In the genomic region with DNA sequence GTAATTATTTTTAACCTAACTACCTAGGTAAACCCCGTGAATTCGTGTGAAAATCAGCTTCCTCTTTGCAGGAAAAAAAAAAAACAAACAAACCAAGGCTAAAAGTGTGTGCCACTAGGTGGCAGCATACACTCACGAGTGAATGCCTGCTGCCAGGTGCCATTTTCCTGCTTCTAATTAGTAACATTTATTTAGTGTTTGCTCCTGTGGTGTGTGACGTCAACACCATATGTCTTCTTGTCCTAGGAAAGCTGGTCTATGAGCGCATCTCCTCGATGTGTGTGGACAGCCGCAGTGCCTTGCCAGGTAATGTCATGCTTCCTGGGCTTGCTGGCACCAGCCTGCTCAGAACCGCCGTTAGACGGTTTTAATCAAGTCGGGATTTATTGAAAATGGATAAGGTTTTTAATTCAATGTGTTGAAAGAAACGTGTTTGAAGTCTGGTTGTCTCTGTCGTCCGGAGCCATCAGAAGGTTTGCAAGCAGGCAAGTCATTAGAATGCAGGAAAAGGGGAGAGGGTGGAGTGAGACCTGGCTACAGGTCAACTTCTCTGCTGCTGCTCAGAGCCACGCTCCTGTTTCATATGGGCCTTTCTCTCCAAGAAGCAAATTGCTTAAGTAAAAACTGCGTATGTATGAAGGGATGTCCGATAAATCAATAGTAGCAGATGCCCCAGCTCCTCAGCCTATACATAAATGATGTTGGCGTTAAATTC, we compare ENCODE assay signal across 9 mouse cellular contexts. TPM values are rescaled to one million over a fixed set of nuclear protein-coding genes. Genes with fewer than 3 reads are reported as not detected.
DNase-seq lines count a peak whose midpoint lies in the region; ATAC-seq lines count a peak whose summit lies in the region.
"Had no signal": no experiment of that assay in that cellular context is flagged by ENCODE, and none has a peak within 500 bp of the region (broad histone marks: within the 10 kb centered on the region; RNA-seq: fewer than 3 reads in every experiment).

No protein-coding gene starts in this region.

- 60% methylated on average over 18 of the region's 18 CpGs for WGBS in kidney, embryonic 16.5 days
- WGBS in hindbrain, embryonic 13.5 days: 51% methylated on average over 18 of the region's 18 CpGs
- WGBS in midbrain, embryonic 11.5 days: 67% methylated on average over 18 of the region's 18 CpGs

- H3K9ac ChIP-seq in kidney, embryonic 16.5 days (replicated peaks; ENCODE audit: low read length): no peak overlapping the region
- H3K9ac ChIP-seq in hindbrain, embryonic 13.5 days: no peak overlapping the region
- no peak overlapping the region; the same call in 1 of the 2 replicates for H3K9ac ChIP-seq in midbrain, embryonic 11.5 days (ENCODE audit: low read length)
- H3K9ac ChIP-seq: embryonic facial prominence, embryonic 12.5 days had no signal

- no peaks in the 10 kb centered on the region for H3K9me3 ChIP-seq in kidney, embryonic 16.5 days (ENCODE audit: low read length)
- H3K9me3 ChIP-seq in hindbrain, embryonic 13.5 days: no peaks in the 10 kb centered on the region
- H3K9me3 ChIP-seq in midbrain, embryonic 11.5 days (ENCODE audit: control insufficient read depth, low read length): no peaks in the 10 kb centered on the region
- H3K9me3 ChIP-seq: embryonic facial prominence, embryonic 12.5 days had no signal

- peaks cover 6% of the 10 kb centered on the region; the same call in 1 of the 2 replicates for H3K36me3 ChIP-seq in kidney, embryonic 16.5 days (ENCODE audit: insufficient read depth, low read length)
- peaks cover 63% of the 10 kb centered on the region for H3K36me3 ChIP-seq in hindbrain, embryonic 13.5 days
- peaks cover 1% of the 10 kb centered on the region; the same call in 1 of the 2 replicates for H3K36me3 ChIP-seq in midbrain, embryonic 11.5 days (ENCODE audit: control insufficient read depth, insufficient read depth, low read length)

- peak; percentile 69 for DNase-seq in kidney, adult 18-20 months
- DNase-seq in brain, adult 2 months (ENCODE audit: low read depth, low spot score): peak; percentile 99
- DNase-seq in left cerebral cortex, adult 11 months (ENCODE audit: low spot score): peak; percentile 32
- peak; percentile 94 for DNase-seq in midbrain, embryonic 11.5 days (ENCODE audit: low spot score, missing footprints)
- DNase-seq in skeletal muscle tissue, adult 2 months (ENCODE audit: low read depth, low spot score): peak; percentile 35

- H3K27ac ChIP-seq in kidney, embryonic 16.5 days (ENCODE audit: low read length): no peak overlapping the region; the same call in 1 of the 2 replicates
- peak overlapping the region; percentile 30; the same call in 1 of the 2 replicates for H3K27ac ChIP-seq in hindbrain, embryonic 13.5 days
- no peak overlapping the region for H3K27ac ChIP-seq in midbrain, embryonic 11.5 days (ENCODE audit: low read depth, low read length)
- H3K27ac ChIP-seq: embryonic facial prominence, embryonic 12.5 days had no signal

- ATAC-seq in kidney, embryonic 16.5 days (ENCODE audit: low FRiP score, low TSS enrichment): no peak
- peak; percentile 65 for ATAC-seq in erythroid progenitor cell, adult 5-6 weeks (replicated peaks; ENCODE audit: low FRiP score, poor library complexity, severe bottlenecking)
- ATAC-seq in hindbrain, embryonic 13.5 days (ENCODE audit: low FRiP score): peak; percentile 63
- peak; percentile 48; the same call in 1 of the 2 replicates for ATAC-seq in midbrain, embryonic 11.5 days (ENCODE audit: low FRiP score)

- H3K4me3 ChIP-seq in kidney, embryonic 16.5 days (ENCODE audit: low read length): no peak overlapping the region
- no peak overlapping the region for H3K4me3 ChIP-seq in hindbrain, embryonic 13.5 days
- no peak overlapping the region for H3K4me3 ChIP-seq in midbrain, embryonic 11.5 days (ENCODE audit: low read depth, low read length)
- H3K4me3 ChIP-seq: embryonic facial prominence, embryonic 12.5 days had no signal

- no peaks in the 10 kb centered on the region for H3K27me3 ChIP-seq in kidney, embryonic 16.5 days (ENCODE audit: insufficient read depth, low read length)
- no peaks in the 10 kb centered on the region for H3K27me3 ChIP-seq in hindbrain, embryonic 13.5 days
- no peaks in the 10 kb centered on the region for H3K27me3 ChIP-seq in midbrain, embryonic 11.5 days (ENCODE audit: control insufficient read depth, insufficient read depth, low read length)
- H3K27me3 ChIP-seq: embryonic facial prominence, embryonic 12.5 days had no signal

- H3K4me2 ChIP-seq in kidney, embryonic 16.5 days (replicated peaks; ENCODE audit: low read depth, low read length): no peak overlapping the region
- H3K4me2 ChIP-seq in hindbrain, embryonic 13.5 days: 0 out of 2 replicates have a peak overlapping the region, but pooled peaks have one; percentile 8
- no peak overlapping the region for H3K4me2 ChIP-seq in midbrain, embryonic 11.5 days
- H3K4me2 ChIP-seq: embryonic facial prominence, embryonic 12.5 days had no signal

- H3K4me1 ChIP-seq in kidney, embryonic 16.5 days (ENCODE audit: insufficient read depth, low read length): no peaks in the 10 kb centered on the region
- peaks cover 4% of the 10 kb centered on the region for H3K4me1 ChIP-seq in hindbrain, embryonic 13.5 days (replicated peaks)
- H3K4me1 ChIP-seq in midbrain, embryonic 11.5 days (ENCODE audit: control insufficient read depth, insufficient read depth, low read length): no peaks in the 10 kb centered on the region
- H3K4me1 ChIP-seq: embryonic facial prominence, embryonic 12.5 days had no signal

RNA-seq across cellular contexts. Expression of gene Vps35l, which starts 26.2 kb away (rescaled TPM):
- polyA plus RNA-seq in kidney, embryonic 16.5 days (2015; fragmentation: Nextera tagmentation; extraction: Ambion mirVana): 72.8 and 81.0 TPM in 2 replicates
- 21.3 and 61.6 TPM in 2 replicates for total RNA-seq in erythroid progenitor cell, adult 5-6 weeks (2015; ENCODE audit: low replicate concordance)
- total RNA-seq in erythroid progenitor cell, adult 5-6 weeks (2017; ENCODE audit: low replicate concordance): 42.4 and 42.9 TPM in 2 replicates
- 93.0 and 95.2 TPM in 2 replicates for polyA plus RNA-seq in hindbrain, embryonic 13.5 days (2015; fragmentation: Nextera tagmentation; extraction: Ambion mirVana)
- 74.2 and 82.8 TPM in 2 replicates for polyA plus RNA-seq in midbrain, embryonic 11.5 days (2014; fragmentation: Nextera tagmentation; extraction: Ambion mirVana)

RNA-seq across cellular contexts. Expression of gene Ccp110, which starts 53.9 kb away (rescaled TPM):
- 20.0 and 21.1 TPM in 2 replicates for polyA plus RNA-seq in kidney, embryonic 16.5 days (2015; fragmentation: Nextera tagmentation; extraction: Ambion mirVana)
- 95.9 and 114 TPM in 2 replicates for total RNA-seq in erythroid progenitor cell, adult 5-6 weeks (2015; ENCODE audit: low replicate concordance)
- total RNA-seq in erythroid progenitor cell, adult 5-6 weeks (2017; ENCODE audit: low replicate concordance): 103 and 138 TPM in 2 replicates
- 28.1 and 32.5 TPM in 2 replicates for polyA plus RNA-seq in hindbrain, embryonic 13.5 days (2015; fragmentation: Nextera tagmentation; extraction: Ambion mirVana)
- polyA plus RNA-seq in midbrain, embryonic 11.5 days (2014; fragmentation: Nextera tagmentation; extraction: Ambion mirVana): 24.0 and 25.7 TPM in 2 replicates

Comparison
In these comparisons a context has a peak if more than half of its experiments do, and no peak if none do; other contexts are left out.
1. DNase-seq: peak in every context shown above with its lines; median percentile 99 in brain, adult 2 months; 94 in midbrain, embryonic 11.5 days; 69 in kidney, adult 18-20 months; 35 in skeletal muscle tissue, adult 2 months; 32 in left cerebral cortex, adult 11 months.